Mouse (Mus musculus) cortical plate, adult 2 months (tissue): ENCODE data around the gene Crb1.

Source experiments
- CTCF ChIP-seq: fragments of 200-500 bp; IDR thresholded peaks from 2 replicates; pipeline ENCODE4 v1.5.1; 2011; ENCODE audit warnings: mild to moderate bottlenecking, control low read depth, low read length; ENCODE audit not compliant: insufficient read depth; ENCODE audit errors: extremely low read depth
- POLR2A ChIP-seq: fragments of 200-500 bp; IDR thresholded peaks from 2 replicates; pipeline ENCODE4 v1.6.1; 2011; ENCODE audit warnings: mild to moderate bottlenecking, low read length, control low read depth; ENCODE audit not compliant: insufficient read depth; ENCODE audit errors: extremely low read depth

DNA sequence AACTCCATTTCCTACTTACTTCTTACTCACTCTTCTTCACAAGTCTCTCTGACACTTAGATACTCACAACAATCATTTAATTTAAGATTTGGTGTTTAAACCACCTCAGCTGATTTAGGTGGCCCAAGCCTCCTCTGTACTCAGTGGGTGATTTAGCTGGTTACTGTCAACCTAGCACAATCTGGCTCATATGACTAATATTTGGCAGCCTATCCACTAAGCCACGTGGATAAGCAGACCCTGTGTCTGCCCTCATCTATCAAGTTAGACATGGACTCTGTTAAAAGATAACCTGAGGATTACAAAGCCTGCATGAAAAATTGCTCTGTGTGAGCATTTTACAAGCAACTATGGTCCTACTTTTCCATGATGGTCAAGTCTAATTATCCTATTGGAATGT, 19.7 kb upstream of the Crb1 start:
- TF ChIP-seq CTCF (no peak), POLR2A (no peak)
